Mouse (Mus musculus): ENCODE data around the gene Ehbp1.
A peak's percentile ranks its signal among the peaks of the same experiment; 100 is the strongest.

Gene Ehbp1

DNA sequence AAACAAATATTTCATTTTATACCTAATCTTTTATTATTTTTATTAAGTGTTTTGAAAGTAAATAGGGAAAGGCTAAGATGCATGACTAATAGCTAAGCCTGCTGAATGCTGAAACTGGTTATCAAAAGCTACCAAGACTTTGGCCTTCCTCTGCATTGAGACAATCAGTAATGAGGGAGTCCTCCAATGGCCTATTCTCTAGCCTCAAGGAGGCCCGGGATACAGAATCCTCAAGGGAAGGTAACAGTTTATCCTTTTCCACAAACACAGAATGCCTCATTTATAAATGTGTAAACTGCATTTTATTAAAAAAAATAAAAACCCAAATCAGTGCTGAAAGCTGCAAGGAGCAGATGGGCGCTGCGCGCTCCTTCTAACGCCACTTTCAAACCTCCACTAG is 284.6 kb downstream of the Ehbp1 start:
- DNase-seq (ENCODE audit: low spot score in 2 of 2): no peak

DNA sequence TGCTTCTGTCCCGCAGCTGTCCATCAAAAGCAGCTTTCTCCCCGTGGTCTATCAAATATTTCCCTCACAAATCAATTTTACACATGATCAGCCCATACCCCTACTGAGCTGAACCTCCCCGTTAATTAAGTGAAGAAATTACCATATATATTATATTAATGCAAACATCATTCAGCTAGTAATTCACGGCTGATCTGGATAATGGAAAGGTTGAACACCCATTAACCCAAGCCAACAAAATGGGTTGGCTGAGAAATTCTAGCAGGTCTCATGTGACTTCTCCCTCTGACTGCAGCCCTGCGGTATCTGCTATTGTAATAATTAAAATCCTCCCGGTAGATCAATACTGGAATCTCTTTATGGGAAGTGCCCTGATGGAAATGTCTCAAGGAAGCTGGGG is 286.2 kb downstream of the Ehbp1 start:
- no peak for DNase-seq (ENCODE audit: low spot score in 2 of 2)

GRCm38 (mm10) chr11:22053034-22053668 is 288.9 kb downstream of the Ehbp1 start:
- DNase-seq (ENCODE audit: low spot score in 2 of 2): no peak

GRCm38 (mm10) chr11:22050864-22051263 is 291.2 kb downstream of the Ehbp1 start:
- DNase-seq (ENCODE audit: low spot score in 2 of 2): no peak

DNA sequence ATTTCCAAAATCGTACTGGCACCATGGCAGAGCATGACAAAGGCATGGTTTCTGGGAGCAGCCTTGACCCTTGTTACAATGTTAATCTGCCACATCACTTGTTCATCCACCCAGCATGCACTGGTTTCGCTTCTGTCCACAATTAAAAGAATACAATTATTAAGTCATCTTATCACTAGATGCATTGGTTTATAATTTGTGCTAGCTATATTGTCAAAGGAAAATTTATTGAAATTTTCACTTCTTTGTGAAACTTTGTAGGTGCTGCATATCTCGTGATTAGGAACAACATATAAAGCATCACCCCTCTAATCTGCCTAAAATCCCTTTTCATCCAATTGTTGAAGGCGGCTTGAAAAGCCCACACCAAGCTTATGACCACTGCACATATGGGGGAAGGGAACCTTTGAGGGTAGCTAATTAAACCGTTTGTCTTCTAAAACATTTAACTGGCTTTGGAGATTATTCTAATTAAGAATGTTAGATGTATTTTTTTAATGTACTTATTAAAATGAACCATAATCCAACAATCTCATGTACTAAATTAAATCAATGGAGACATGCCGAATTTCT is 302.2 kb downstream of the Ehbp1 start:
- no peak for DNase-seq (ENCODE audit: low spot score in 2 of 2)

DNA sequence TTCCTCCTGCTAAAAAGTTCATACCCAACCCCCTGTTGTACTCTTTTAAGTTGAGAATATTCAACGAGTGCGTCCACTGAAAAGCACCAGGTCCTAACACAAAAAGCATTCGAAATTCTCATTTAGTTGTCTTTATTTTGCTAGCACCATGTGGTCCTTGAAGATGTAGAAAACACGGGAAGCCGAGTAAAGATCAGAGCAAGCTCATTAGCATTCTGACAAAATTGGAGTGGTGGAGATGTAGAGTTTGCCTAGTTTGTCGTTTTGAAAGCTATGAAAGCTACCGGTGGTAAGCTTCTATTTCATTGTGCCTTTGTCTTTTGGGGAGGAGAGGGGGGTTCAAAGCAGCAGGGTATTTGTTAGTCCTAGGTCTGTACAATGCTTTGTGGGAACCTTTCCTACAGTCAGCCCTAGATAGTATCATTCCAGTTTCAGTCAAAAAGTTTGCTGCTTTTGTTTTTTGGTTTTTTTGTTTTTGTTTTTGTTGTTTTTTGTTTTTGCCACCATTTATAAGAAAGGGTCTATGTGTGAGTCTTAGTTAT is 307.5 kb downstream of the Ehbp1 start:
- no peak for DNase-seq (ENCODE audit: low spot score in 2 of 2)

GRCm38 (mm10) chr11:22033582-22033981 is 308.5 kb downstream of the Ehbp1 start:
- no peak for DNase-seq (ENCODE audit: low spot score in 2 of 2)

GRCm38 (mm10) chr11:22020602-22021001 is 321.5 kb downstream of the Ehbp1 start:
- DNase-seq (ENCODE audit: low spot score in 2 of 2): no peak

DNA sequence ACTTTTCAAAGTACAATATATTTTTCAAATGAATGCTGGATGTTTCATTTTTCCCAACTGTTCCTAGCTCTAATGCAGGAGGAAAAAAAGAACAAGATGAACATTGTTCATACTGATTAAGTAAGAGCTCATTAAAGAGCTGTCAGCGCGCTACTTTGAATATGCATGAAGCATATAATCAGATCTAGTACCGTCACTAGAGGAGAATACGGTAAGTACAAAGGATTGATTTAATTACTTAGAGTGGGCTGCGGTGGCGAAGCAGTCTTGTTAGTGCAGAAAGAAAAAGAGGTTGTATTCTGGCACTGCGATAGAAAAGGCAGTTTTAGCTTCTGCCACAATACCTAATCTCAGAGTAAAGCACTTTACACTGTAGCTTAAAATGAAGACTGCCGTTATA is 324.6 kb downstream of the Ehbp1 start:
- DNase-seq (ENCODE audit: low spot score in 2 of 2): no peak

- DNase-seq (ENCODE audit: low spot score in 2 of 2): no peak
Observed at GRCm38 (mm10) chr11:22016341-22016740, 325.8 kb downstream of the Ehbp1 start.

GRCm38 (mm10) chr11:22008817-22009216 is 333.3 kb downstream of the Ehbp1 start:
- DNase-seq (ENCODE audit: low spot score in 2 of 2): no peak

GRCm38 (mm10) chr11:22008129-22008596 is 333.9 kb downstream of the Ehbp1 start:
- DNase-seq (ENCODE audit: low spot score in 2 of 2): peak; percentile 37 to 41

GRCm38 (mm10) chr11:22007781-22008110 is 334.3 kb downstream of the Ehbp1 start:
- no peak for DNase-seq (ENCODE audit: low spot score in 2 of 2)

- DNase-seq (ENCODE audit: low spot score in 2 of 2): no peak
Observed at GRCm38 (mm10) chr11:22007088-22007780, 334.9 kb downstream of the Ehbp1 start.

DNA sequence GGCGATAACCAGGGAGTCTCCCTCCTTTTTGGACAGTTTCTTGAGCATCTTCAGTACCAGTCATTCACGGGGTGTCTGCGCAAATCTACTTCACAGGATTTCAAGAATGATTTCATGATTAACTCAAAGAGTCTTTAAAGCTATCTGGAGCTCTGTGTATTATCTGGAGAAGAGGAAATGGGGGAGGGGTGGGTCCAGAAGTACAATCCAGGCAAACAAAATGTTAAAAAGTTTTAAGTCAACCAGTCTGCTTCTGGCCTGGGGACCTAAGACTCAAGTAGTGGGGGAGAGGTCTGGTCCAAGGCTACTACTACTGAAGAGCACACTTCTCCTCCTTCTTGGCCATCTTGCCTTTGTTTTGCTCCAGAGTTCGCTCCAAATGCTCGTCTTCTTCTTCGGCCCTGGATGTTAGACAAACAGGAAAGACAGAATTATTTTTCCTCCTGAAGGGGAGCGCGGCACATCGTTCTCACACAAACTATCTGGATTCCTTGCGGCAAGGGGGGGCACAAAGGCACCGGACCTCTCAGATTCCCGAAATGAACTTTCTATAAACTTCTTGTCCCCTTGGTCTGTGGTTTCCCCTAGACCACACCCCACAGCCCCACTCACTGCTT is 335.5 kb downstream of the Ehbp1 start:
- no peak for DNase-seq (ENCODE audit: low spot score in 2 of 2)

GRCm38 (mm10) chr11:22005281-22005870 is 336.7 kb downstream of the Ehbp1 start:
- no peak for DNase-seq (ENCODE audit: low spot score in 2 of 2)

DNA sequence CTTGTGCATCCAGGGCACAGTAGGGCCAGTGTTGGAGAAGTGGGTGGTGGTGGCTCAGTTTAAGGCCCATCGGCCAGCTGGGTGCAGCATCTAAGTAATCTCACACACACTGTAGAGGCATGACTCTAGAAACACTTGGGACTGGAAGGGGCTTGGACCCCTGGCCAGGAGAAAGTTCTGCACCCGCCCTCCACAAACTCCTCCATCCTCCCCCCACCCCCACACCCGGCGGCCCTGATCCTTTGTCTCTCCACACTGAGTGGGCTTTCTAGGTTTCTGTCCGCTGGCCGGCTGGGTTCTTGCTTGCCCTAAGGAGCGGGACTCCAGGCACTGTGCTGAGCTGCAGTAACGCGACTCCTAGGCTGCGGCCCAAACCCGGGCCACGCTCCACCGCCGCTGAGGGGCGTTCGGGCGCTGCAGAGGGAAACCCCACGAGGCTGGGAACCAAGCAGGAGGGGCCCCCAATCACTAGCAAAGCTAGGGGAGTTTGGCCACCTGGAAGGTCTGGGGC is 337.7 kb downstream of the Ehbp1 start:
- DNase-seq (ENCODE audit: low spot score in 2 of 2): no peak

DNA sequence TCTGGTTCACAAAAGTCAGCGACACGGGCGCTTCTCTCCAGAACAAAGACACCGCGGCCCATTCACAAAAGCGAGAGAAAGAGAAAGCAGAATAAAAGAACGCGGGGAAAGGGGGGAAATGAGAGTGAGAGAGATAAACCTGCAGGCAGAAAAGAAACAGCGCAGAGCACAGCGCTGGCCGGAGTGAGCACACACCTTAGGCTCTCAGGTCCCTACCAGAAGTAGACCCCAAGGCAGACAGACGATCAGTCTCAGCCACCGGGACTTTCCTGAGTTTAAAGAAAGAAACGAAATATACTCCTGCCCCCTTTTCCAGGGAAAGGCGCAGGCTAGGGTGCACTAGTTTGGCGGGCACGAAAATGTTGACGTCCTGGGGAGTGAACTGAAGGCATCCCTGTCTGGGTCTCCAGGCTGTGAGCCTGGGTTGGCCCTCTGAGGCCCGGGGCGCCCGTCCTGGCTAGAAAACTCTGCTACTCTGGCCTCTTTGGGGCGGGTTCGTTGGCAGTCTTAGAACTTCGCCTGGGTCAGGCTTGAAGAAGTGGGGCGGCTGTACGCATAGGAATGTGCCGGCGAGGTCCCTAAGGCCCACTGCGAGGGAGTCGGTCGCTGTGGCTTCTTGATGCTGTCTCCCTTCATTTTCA is 338.6 kb downstream of the Ehbp1 start:
- no peak for DNase-seq (ENCODE audit: low spot score in 2 of 2)

- no peak for DNase-seq (ENCODE audit: low spot score in 2 of 2)
Observed at GRCm38 (mm10) chr11:22002783-22003340, 339.2 kb downstream of the Ehbp1 start, which contains the start of gene Otx1. TSS of gene Otx1 (minus strand) at chr11:22002897.

- DNase-seq (ENCODE audit: low spot score in 2 of 2): no peak
Observed at GRCm38 (mm10) chr11:22002062-22002782, 339.9 kb downstream of the Ehbp1 start.

Data from spleen, postnatal 36 days (tissue).